Mouse (Mus musculus) Patski (cell line): Measurements from ENCODE around the gene Il34. TPM values are rescaled to one million over a fixed set of nuclear protein-coding genes. Genes with fewer than 3 reads are reported as not detected.

ENCODE experiments used
- ATAC-seq: fragments of 100-300 bp; one replicate; pipeline ENCODE4 v1.8.0; 2021
- CTCF ChIA-PET: fragments of 350-600 bp; sonication (Branson Sonifier 250); formaldehyde crosslinking; loops from one replicate; lab custom pipeline; 2022; ENCODE audit warnings: inconsistent platforms; lab: Charles Lee
- POLR2A ChIA-PET: fragments of 350-600 bp; sonication (Branson Sonifier 250); formaldehyde crosslinking; loops from one replicate; lab custom pipeline; 2022; ENCODE audit warnings: antibody characterized with exemption, inconsistent platforms; lab: Charles Lee
- DNase-seq: peaks from one replicate; pipeline ENCODE4 v3.0.0-alpha.2; 2011; ENCODE audit warnings: low read depth, low spot score
- H3K27me3 ChIP-seq: fragments of 371-371 bp; one replicate; pipeline ENCODE4 v1.5.1; 2021
- CTCF ChIP-seq: fragments of 100-300 bp; IDR thresholded peaks from one replicate; pipeline ENCODE4 v1.5.1; 2021
- in situ Hi-C: fragments of 300-500 bp; cut with MboI; formaldehyde crosslinking; loops from 3 replicates; pipeline ENCODE4 v1.11.1; 2018; ENCODE audit warnings: low pct_unique_long_range_greater_than_20kb, mixed read lengths
- polyA plus RNA-seq: library from polyadenylated mRNA; unstranded; gene quantifications from one replicate; pipeline ENCODE4 v1.2.3, GENCODE M21; 2021

Il34 gene
- polyA plus RNA-seq, 1 experiment from 2014 or later = 35.6 TPM

DNA sequence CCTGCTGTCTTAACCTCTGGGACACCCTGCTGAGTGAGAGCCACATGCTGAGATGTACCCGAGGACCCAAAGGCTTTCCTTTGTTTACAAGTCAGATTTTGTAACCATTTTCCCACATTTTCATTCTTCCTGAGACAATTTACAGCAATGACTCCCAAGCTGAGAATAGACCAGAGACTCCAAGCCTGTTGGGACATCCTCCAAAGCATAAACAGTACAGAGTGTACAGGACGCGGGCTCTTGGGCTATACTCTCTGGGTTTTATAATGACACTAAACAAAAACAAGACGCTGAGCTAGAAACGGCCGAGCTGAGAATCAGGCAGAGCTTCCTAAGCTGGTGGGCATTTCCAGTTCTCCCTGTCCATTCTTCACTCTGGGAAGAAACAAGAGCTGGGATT is 31.0 kb downstream of the Il34 start:
- DNase-seq (no peak), ATAC-seq (no peak)
- H3K27me3 ChIP-seq = no peaks in the 10 kb centered on the region
- in situ Hi-C loops = loop anchor here (25.0 kb wide), 1 partner anchor 963 kb away; the partner anchor contains the start of gene Bcar1
- POLR2A ChIA-PET = interaction anchor here (0.6 kb wide), 1 partner anchor 88 kb away, joined by 4 read pairs; no protein-coding TSS in a partner anchor
- CTCF ChIA-PET = interaction anchor here (0.9 kb wide), 1 partner anchor 19 kb away, joined by 3 read pairs; no protein-coding TSS in a partner anchor
- TF ChIP-seq CTCF = no peak

DNA sequence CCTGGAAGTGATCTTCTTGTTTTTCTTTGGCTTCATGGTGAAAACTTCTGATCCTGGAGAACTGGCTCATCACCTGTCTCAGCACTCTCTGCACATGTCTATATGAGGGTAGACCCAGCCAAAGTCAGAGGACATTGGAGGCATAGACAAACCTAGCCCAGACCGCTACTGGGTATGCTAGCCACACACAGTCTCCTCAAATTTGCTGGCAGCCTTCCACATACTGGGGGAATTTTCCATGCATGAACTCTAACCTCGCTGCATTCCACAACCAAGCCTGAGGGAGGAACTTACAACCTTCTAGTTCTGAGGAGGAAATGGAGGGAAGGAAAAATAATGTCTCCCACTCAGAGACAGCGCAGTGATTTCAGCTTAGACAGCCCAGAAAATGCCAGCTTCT is 31.7 kb downstream of the Il34 start:
- H3K27me3 ChIP-seq = no peaks in the 10 kb centered on the region
- ChIA-PET CTCF (no interaction called here), POLR2A (no interaction called here)
- ATAC-seq = no peak
- no peak for TF ChIP-seq CTCF
- DNase-seq = no peak
- in situ Hi-C loops = no loop called here

DNA sequence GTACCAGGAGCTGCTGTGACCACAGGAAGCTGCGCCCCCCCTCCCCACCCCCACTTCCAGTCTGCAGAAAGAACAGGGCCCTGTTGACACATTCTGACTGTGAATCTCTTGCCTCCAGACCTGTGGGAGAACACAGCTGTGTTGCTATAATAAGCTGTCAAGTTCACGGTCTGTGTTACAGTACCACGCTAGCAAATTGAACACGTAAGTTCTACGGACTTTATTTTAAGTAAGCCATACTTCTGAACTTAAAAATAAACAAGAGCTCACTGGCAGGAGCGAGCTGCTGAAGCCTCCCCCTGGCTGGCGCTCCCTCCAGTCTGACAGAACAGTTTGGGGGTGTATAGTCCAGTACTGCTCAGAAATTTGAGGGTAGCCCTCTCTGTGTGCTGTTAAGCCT is 33.3 kb downstream of the Il34 start:
- CTCF ChIA-PET = interaction anchor here (1.2 to 1.4 kb wide), 2 partner anchors 15 to 44 kb away, joined by 3 read pairs; no protein-coding TSS in a partner anchor
- in situ Hi-C loops = no loop called here

DNA sequence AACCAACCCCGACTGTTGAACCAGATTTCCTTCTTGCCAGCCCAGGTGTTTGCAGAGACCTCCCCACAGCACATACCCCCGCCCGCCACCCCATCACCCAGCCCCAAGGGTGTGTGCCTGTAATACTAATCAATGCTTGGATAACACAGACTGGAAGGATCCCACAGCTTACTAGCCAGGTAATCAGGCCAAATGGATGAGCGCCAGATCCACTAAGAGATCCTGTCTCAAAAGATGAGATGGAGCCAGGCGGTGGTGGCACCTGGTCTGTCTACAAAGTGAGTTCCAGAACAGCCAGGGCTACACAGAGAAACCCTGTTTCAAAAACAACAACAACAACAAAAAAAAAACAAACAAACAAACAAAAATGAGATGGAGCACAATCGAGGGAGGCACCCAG is 38.5 kb downstream of the Il34 start:
- no peak for TF ChIP-seq CTCF
- POLR2A ChIA-PET = interaction anchor here (0.8 kb wide), 1 partner anchor 80 kb away, joined by 3 read pairs; no protein-coding TSS in a partner anchor
- in situ Hi-C loops = no loop called here
- ATAC-seq (no peak), DNase-seq (no peak)
- H3K27me3 ChIP-seq = no peaks in the 10 kb centered on the region
- CTCF ChIA-PET = interaction anchor here (1.2 to 1.6 kb wide), 2 partner anchors 9 to 26 kb away, joined by 3 to 5 read pairs; no protein-coding TSS in a partner anchor

More for the DNA sequence above, 33.3 kb downstream of the Il34 start:
- TF ChIP-seq CTCF = no peak
- no peaks in the 10 kb centered on the region for H3K27me3 ChIP-seq
- POLR2A ChIA-PET = no interaction called here
- no peak for ATAC-seq
- DNase-seq = no peak

DNA sequence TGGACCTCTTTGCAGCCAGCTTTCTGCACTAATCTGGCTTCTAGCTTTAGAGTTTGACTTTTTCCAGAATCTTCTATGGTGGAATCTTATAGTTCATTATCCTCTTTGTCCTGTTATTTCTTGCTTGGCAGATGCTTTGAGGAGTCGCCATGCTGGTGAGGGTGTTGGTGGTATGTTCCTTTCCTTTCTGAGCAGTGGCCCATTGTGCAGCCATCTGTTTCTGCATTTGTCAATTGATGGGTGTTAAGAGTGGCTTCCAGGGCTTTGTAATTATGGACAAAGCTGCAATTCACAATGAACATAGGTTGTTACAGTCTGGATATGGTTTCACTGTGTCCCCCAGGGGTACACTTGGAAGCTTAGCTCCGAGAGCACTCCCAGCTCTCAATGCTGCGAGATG is 41.1 kb downstream of the Il34 start:
- in situ Hi-C loops = no loop called here
- CTCF ChIA-PET = interaction anchor here (1.0 to 1.7 kb wide), 3 partner anchors 10 to 25 kb away, joined by 3 to 5 read pairs (median 3); no protein-coding TSS in a partner anchor
- POLR2A ChIA-PET = no interaction called here
- TF ChIP-seq CTCF = no peak
- no peaks in the 10 kb centered on the region for H3K27me3 ChIP-seq
- ATAC-seq = no peak
- DNase-seq = no peak

DNA sequence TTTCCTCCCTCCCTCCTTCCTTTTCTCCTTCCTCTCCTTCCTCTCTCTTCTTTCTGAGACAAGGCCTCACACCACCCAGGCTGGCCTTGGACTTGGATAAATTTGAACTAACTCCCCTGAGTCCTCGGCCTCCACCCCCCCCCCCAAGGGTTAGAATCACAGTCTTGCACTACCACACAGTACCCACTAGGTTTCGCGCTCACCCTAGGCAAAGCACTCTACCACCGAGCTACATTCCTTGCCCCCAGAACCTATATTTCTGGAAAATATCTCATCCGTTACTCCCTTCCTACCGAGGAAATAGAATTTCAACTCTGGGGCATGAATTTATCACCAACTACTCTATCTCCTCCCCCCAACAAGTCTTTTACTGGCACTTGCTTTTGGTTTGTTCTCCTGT is 43.7 kb downstream of the Il34 start:
- H3K27me3 ChIP-seq = no peaks in the 10 kb centered on the region
- ATAC-seq (no peak), DNase-seq (no peak)
- ChIA-PET CTCF (no interaction called here), POLR2A (no interaction called here)
- in situ Hi-C loops = no loop called here
- TF ChIP-seq CTCF = no peak

DNA sequence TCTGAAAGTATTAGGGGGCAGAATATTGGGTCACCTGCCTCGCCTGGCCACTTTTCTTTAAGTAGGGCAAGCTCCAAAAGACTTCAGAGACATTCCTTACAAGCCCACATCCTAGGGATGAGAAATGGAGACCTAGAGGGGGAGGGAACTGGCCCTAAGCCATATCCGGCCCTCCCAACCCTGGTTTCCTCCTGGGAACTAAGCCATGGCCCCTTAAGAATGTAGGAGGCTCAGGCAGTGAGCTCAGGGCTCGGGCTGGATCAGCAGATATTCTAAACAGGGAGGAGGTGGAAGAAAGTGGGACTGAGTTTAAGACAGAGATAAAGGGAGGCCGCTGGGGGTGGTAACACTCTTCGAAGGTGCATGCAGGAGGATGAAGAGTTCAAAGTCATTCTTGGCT is 44.5 kb downstream of the Il34 start:
- no peak for TF ChIP-seq CTCF
- H3K27me3 ChIP-seq = no peaks in the 10 kb centered on the region
- no peak for DNase-seq
- in situ Hi-C loops = no loop called here
- POLR2A ChIA-PET = interaction anchor here (0.7 to 1.7 kb wide), 2 partner anchors 86 to 450 kb away, joined by 3 to 5 read pairs; partner anchors contain the start of genes Cog4 and Sf3b3
- no peak for ATAC-seq
- CTCF ChIA-PET = no interaction called here

DNA sequence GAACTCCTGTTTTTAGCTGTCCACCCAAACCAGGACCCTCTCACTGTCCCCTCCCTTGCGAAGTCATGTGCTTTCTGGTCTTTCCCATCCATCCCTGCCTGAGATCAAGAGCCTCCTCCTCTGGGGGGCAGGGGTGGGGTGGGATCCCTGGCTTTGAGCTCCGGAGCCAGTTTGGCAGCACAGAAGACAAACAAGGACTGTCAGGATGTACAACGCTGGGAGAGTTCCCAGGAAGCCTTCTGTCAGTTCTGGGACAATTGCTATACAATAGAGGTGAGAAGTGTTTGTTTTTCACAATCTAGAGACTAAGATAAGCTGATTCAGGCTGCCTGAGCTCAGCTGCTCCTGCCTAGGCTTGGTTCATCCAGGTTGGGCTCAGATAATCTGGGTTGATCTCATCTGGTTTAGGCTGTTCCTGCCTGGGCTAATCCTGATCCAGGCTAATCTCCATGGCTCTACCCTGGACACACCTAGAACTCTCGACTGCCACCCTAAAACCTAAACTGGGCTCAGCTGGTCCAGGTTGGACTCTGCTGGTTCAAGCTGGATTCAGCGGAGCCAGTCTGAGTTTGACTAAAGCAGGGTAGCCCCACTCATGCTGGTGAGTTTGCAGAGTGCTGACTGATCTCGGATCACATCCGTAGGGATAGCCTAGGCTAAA is 45.3 kb downstream of the Il34 start:
- POLR2A ChIA-PET = interaction anchor here (1.7 kb wide), 1 partner anchor 87 kb away, joined by 5 read pairs; the partner anchor contains the start of genes Cog4 and Sf3b3
- in situ Hi-C loops = no loop called here
- CTCF ChIA-PET = no interaction called here
- DNase-seq (no peak), ATAC-seq (no peak)
- TF ChIP-seq CTCF = no peak
- no peaks in the 10 kb centered on the region for H3K27me3 ChIP-seq

DNA sequence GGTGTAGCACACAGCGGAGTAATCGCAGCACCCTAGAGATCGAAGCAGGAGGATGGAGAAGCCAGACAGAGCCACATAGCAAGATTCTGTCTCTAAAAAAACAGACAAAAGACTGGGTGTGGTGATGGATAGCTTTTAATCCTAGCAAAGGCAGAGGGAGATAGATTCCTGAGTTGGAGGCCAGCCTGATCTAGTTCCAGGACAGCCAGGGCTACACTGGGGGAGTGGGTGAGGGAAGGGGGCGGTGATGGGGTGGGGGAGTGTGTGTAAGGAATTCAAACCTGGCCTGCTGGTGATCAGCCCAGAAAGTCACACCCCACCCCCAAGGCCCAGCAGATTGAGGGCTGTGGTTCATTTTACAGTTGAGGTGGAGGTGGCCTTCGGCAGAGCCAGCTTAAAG is 49.5 kb downstream of the Il34 start:
- no peak for TF ChIP-seq CTCF
- DNase-seq (no peak), ATAC-seq (no peak)
- ChIA-PET CTCF (interaction anchor here (0.8 to 1.3 kb wide), 3 partner anchors 13 to 82 kb away, joined by 3 to 4 read pairs (median 3); no protein-coding TSS in a partner anchor), POLR2A (interaction anchor here (1.3 kb wide), 1 partner anchor 12 kb away, joined by 3 read pairs; no protein-coding TSS in a partner anchor)
- no peaks in the 10 kb centered on the region for H3K27me3 ChIP-seq
- in situ Hi-C loops = loop anchor here (10.0 kb wide), 1 partner anchor 229 kb away; no protein-coding TSS in a partner anchor

DNA sequence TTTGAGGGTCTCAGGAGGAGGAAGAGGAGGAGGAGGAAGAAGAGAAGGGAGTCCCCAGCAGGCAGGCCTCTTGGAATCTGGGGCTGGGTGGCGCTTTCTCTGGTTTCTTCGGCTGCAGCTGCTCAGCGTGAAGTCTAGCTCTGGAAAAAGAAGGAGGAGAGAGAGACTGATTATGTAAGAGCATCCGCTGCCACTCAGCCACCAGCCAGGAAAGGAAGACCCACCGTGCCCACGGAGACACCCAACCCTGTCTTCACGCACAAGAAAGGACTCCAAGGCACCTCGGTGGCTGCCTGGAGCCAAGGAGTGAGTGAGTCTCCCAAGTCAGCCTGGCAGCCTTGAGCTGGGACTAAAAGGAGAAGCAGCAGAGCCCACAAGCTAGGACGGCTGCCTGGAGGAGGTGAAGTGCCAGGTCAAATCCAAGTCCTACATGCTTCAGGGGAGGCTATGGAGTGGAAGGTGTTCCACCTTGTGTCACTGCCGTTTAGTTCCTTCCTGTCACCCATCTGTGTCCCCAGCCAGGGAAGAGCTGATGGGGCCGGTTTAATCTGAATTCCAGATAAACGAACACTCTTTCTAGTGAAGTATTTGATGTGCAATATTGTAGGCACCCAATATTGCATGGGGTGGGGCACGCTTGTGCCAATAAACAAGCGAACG is 50.1 kb downstream of the Il34 start:
- in situ Hi-C loops = loop anchor here (10.0 kb wide), 1 partner anchor 229 kb away; no protein-coding TSS in a partner anchor
- no peaks in the 10 kb centered on the region for H3K27me3 ChIP-seq
- POLR2A ChIA-PET = interaction anchor here (0.6 to 1.3 kb wide), 2 partner anchors 12 to 926 kb away, joined by 3 read pairs; no protein-coding TSS in a partner anchor
- CTCF ChIA-PET = interaction anchor here (0.8 to 1.3 kb wide), 2 partner anchors 34 to 82 kb away, joined by 3 to 4 read pairs; no protein-coding TSS in a partner anchor
- TF ChIP-seq CTCF = no peak
- DNase-seq (no peak), ATAC-seq (no peak)
